Mouse (Mus musculus) liver, embryonic 15.5 days (tissue): ENCODE measurements around the gene Ldlr. TPM values are rescaled to one million over a fixed set of nuclear protein-coding genes. Genes with fewer than 3 reads are reported as not detected.

Experiments used
- ATAC-seq: fragments of 200-750 bp; cut with Nextera tagmentation; 2 replicates; pipeline ENCODE4 v1.8.0; 2017; ENCODE audit warnings: moderate number of reproducible peaks, mild to moderate bottlenecking, moderate library complexity; ENCODE audit not compliant: insufficient read depth
- H3K27ac ChIP-seq: fragments of 300-500 bp; sonication (generic); replicated peaks from 2 replicates; pipeline ENCODE4 v1.5.1; 2015; ENCODE audit warnings: mild to moderate bottlenecking, inconsistent platforms
- H3K27me3 ChIP-seq: fragments of 300-500 bp; sonication (generic); 2 replicates; pipeline ENCODE4 v1.6.1; 2015; ENCODE audit warnings: mild to moderate bottlenecking, inconsistent platforms
- H3K36me3 ChIP-seq: fragments of 300-500 bp; sonication (generic); replicated peaks from 2 replicates; pipeline ENCODE4 v1.6.1; 2015; ENCODE audit warnings: moderate library complexity, mild to moderate bottlenecking, inconsistent platforms
- H3K4me1 ChIP-seq: fragments of 300-500 bp; sonication (generic); replicated peaks from 2 replicates; pipeline ENCODE4 v1.6.1; 2015; ENCODE audit warnings: inconsistent platforms
- H3K4me2 ChIP-seq: fragments of 300-500 bp; sonication (generic); 2 replicates; pipeline ENCODE4 v1.6.1; 2015; ENCODE audit warnings: moderate library complexity, mild to moderate bottlenecking, inconsistent platforms
- H3K4me3 ChIP-seq: fragments of 300-500 bp; sonication (generic); replicated peaks from 2 replicates; pipeline ENCODE4 v1.5.1; 2015; ENCODE audit warnings: mild to moderate bottlenecking, inconsistent platforms
- H3K9ac ChIP-seq: fragments of 300-500 bp; sonication (generic); 2 replicates; pipeline ENCODE4 v1.6.1; 2015; ENCODE audit warnings: moderate library complexity, mild to moderate bottlenecking, inconsistent platforms
- H3K9me3 ChIP-seq: fragments of 300-500 bp; sonication (generic); replicated peaks from 2 replicates; pipeline ENCODE4 v1.6.1; 2016; ENCODE audit warnings: inconsistent platforms
- WGBS: fragments of 180-500 bp; shearing (Covaris S2); methylation state at CpG from one replicate; pipeline ENCODE4 v1.1.7; 2015; ENCODE audit warnings: mixed read lengths; ENCODE audit not compliant: insufficient replicate concordance; 5-methylcytosine and 5-hydroxymethylcytosine counted together
- polyA plus RNA-seq: library from polyadenylated mRNA; unstranded; fragments of >200 nt; fragmentation: Nextera tagmentation; extraction: Ambion mirVana; gene quantifications from 2 replicates; pipeline ENCODE4 v1.2.1, GENCODE M21; 2015

Ldlr gene
- polyA plus RNA-seq, 1 experiment from 2014 or later = 24.5 TPM

- no peak for ATAC-seq
- Histone ChIP-seq H3K27ac (no peak overlapping the region), H3K4me1 (peaks cover 42% of the 10 kb centered on the region), H3K36me3 (peaks cover 23% of the 10 kb centered on the region), H3K4me2 (no peak overlapping the region), H3K4me3 (no peak overlapping the region), H3K27me3 (peaks cover 25% of the 10 kb centered on the region), H3K9me3 (no peaks in the 10 kb centered on the region), H3K9ac (no peak overlapping the region)
- 85% methylated on average over 18 of the region's 18 CpGs for WGBS
These were observed 71.1 kb downstream of the Ldlr start for GRCm38 (mm10) chr9:21794344-21794834.

- H3K9ac ChIP-seq = no peak overlapping the region
- ATAC-seq = no peak
- peaks cover 25% of the 10 kb centered on the region for H3K27me3 ChIP-seq
- no peak overlapping the region for H3K4me2 ChIP-seq
- no peak overlapping the region for H3K4me3 ChIP-seq
- 87% methylated on average over 25 of the region's 25 CpGs for WGBS
- H3K27ac ChIP-seq = no peak overlapping the region
- H3K4me1 ChIP-seq = peaks cover 47% of the 10 kb centered on the region
- H3K9me3 ChIP-seq = no peaks in the 10 kb centered on the region
- H3K36me3 ChIP-seq = peaks cover 21% of the 10 kb centered on the region
These were observed 71.6 kb downstream of the Ldlr start for GRCm38 (mm10) chr9:21794925-21795324.

GRCm38 (mm10) chr9:21795579-21795978, 72.3 kb downstream of the Ldlr start:
- Histone ChIP-seq H3K36me3 (peaks cover 21% of the 10 kb centered on the region), H3K27ac (no peak overlapping the region), H3K9ac (no peak overlapping the region), H3K9me3 (no peaks in the 10 kb centered on the region), H3K4me2 (no peak overlapping the region), H3K4me1 (peaks cover 52% of the 10 kb centered on the region), H3K4me3 (no peak overlapping the region), H3K27me3 (peaks cover 25% of the 10 kb centered on the region)
- 81% methylated on average over 5 of the region's 5 CpGs for WGBS
- ATAC-seq = no peak

- 38% methylated on average over 3 of the region's 3 CpGs for whole genome bisulfite sequencing
- no peak for ATAC-seq
- no peak overlapping the region for H3K9ac ChIP-seq
- H3K36me3 ChIP-seq = peaks cover 21% of the 10 kb centered on the region
- no peak overlapping the region for H3K27ac ChIP-seq
- no peak overlapping the region for H3K4me3 ChIP-seq
- H3K27me3 ChIP-seq = peaks cover 25% of the 10 kb centered on the region
- no peak overlapping the region; the same call in 1 of the 2 replicates for H3K4me2 ChIP-seq
- H3K9me3 ChIP-seq = no peaks in the 10 kb centered on the region
- H3K4me1 ChIP-seq = peaks cover 52% of the 10 kb centered on the region
These were observed 73.0 kb downstream of the Ldlr start for GRCm38 (mm10) chr9:21796259-21796658.

GRCm38 (mm10) chr9:21796919-21797318, 73.6 kb downstream of the Ldlr start:
- Histone ChIP-seq H3K9ac (no peak overlapping the region), H3K4me1 (peaks cover 50% of the 10 kb centered on the region), H3K4me2 (peak overlapping the region; percentile 86), H3K4me3 (peak overlapping the region; percentile 69), H3K36me3 (peaks cover 21% of the 10 kb centered on the region), H3K27ac (no peak overlapping the region), H3K27me3 (peaks cover 25% of the 10 kb centered on the region), H3K9me3 (no peaks in the 10 kb centered on the region)
- ATAC-seq = no peak
- WGBS = 63% methylated on average over 3 of the region's 3 CpGs

GRCm38 (mm10) chr9:21797921-21798344, 74.7 kb downstream of the Ldlr start:
- Histone ChIP-seq H3K9me3 (no peaks in the 10 kb centered on the region), H3K27ac (peak overlapping the region; percentile 83), H3K4me2 (peak overlapping the region; percentile 86), H3K4me3 (peak overlapping the region; percentile 69), H3K27me3 (peaks cover 25% of the 10 kb centered on the region), H3K36me3 (peaks cover 21% of the 10 kb centered on the region), H3K9ac (peak overlapping the region; percentile 64), H3K4me1 (peaks cover 43% of the 10 kb centered on the region)
- 1% methylated on average over 26 of the region's 26 CpGs for WGBS
- peak; percentile 36 for ATAC-seq

- H3K4me1 ChIP-seq = peaks cover 43% of the 10 kb centered on the region
- WGBS = under 1% methylated on average over 52 of the region's 52 CpGs
- peaks cover 20% of the 10 kb centered on the region for H3K36me3 ChIP-seq
- H3K9ac ChIP-seq = peak within 1 kb of the TSS; percentile 64
- no peaks in the 10 kb centered on the region for H3K9me3 ChIP-seq
- H3K27me3 ChIP-seq = peaks cover 25% of the 10 kb centered on the region
- peak; percentile 74 for ATAC-seq
- H3K4me3 ChIP-seq = peak within 1 kb of the TSS; percentile 69
- peak within 1 kb of the TSS; percentile 83 for H3K27ac ChIP-seq
- peak within 1 kb of the TSS; percentile 86 for H3K4me2 ChIP-seq
These were observed 75.2 kb downstream of the Ldlr start, which contains the start of gene Kank2 for GRCm38 (mm10) chr9:21798345-21799009. TSS of gene Kank2 (minus strand) at chr9:21798744.

- Histone ChIP-seq H3K4me1 (peaks cover 43% of the 10 kb centered on the region), H3K4me2 (peak overlapping the region; percentile 86), H3K4me3 (peak overlapping the region; percentile 69), H3K9ac (no peak overlapping the region), H3K27ac (peak overlapping the region; percentile 62), H3K9me3 (no peaks in the 10 kb centered on the region), H3K36me3 (peaks cover 15% of the 10 kb centered on the region), H3K27me3 (peaks cover 25% of the 10 kb centered on the region)
- 52% methylated on average over 3 of the region's 3 CpGs for WGBS
- peak; percentile 40 for ATAC-seq
These were observed 75.7 kb downstream of the Ldlr start for GRCm38 (mm10) chr9:21799010-21799350.

Other genes starting within 250 kb of the Ldlr start
- 31.5 and 33.6 TPM in 2 replicates for gene Tmed1, start 213.2 kb upstream of the Ldlr start, polyA plus RNA-seq
- gene AB124611, start 197.3 kb upstream of the Ldlr start, polyA plus RNA-seq = 9.5 and 10.5 TPM in 2 replicates
- 18.2 and 23.1 TPM in 2 replicates for gene Carm1, start 176.6 kb upstream of the Ldlr start, polyA plus RNA-seq
- gene Timm29, start 130.8 kb upstream of the Ldlr start, polyA plus RNA-seq = 18.4 and 18.9 TPM in 2 replicates
- gene Yipf2, start 130.7 kb upstream of the Ldlr start, polyA plus RNA-seq = 10.9 and 12.7 TPM in 2 replicates
- gene Smarca4, start 107.3 kb upstream of the Ldlr start, polyA plus RNA-seq = 22.5 and 24.5 TPM in 2 replicates
- gene Spc24, start 36.8 kb downstream of the Ldlr start, polyA plus RNA-seq = 76.8 and 82.2 TPM in 2 replicates
- 4.8 and 5.5 TPM in 2 replicates for gene Kank2, start 75.3 kb downstream of the Ldlr start, polyA plus RNA-seq
- 35.0 and 42.9 TPM in 2 replicates for gene Angptl8, start 112.0 kb downstream of the Ldlr start, polyA plus RNA-seq
- gene Dock6, start 129.2 kb downstream of the Ldlr start, polyA plus RNA-seq = 4.2 and 5.6 TPM in 2 replicates
- gene Rab3d, start 194.7 kb downstream of the Ldlr start, polyA plus RNA-seq = 12.0 and 13.1 TPM in 2 replicates
- 0.99 and 1.5 TPM in 2 replicates for gene Ccdc159, start 204.0 kb downstream of the Ldlr start, polyA plus RNA-seq
- 137 and 160 TPM in 2 replicates for gene Tmem205, start 204.1 kb downstream of the Ldlr start, polyA plus RNA-seq
- 1.2 and 1.5 TPM in 2 replicates for gene Plppr2, start 213.6 kb downstream of the Ldlr start, polyA plus RNA-seq
- gene Swsap1, start 232.3 kb downstream of the Ldlr start, polyA plus RNA-seq = 2.2 and 2.5 TPM in 2 replicates
- 124 and 142 TPM in 2 replicates for gene Epor, start 240.0 kb downstream of the Ldlr start, polyA plus RNA-seq